Mouse (Mus musculus) intestine, postnatal 0 days (tissue): ENCODE results near the gene Cfl1. TPM values are rescaled to one million over a fixed set of nuclear protein-coding genes. Genes with fewer than 3 reads are reported as not detected.
A peak's percentile ranks its signal among the peaks of the same experiment; 100 is the strongest.

ENCODE experiments used
- ATAC-seq: fragments of 200-750 bp; cut with Nextera tagmentation; 2 replicates; pipeline ENCODE4 v1.8.0; 2017; ENCODE audit warnings: mild to moderate bottlenecking, moderate TSS enrichment, moderate library complexity
- H3K27ac ChIP-seq: fragments of 300-500 bp; sonication (generic); 2 replicates; pipeline ENCODE4 v1.5.1; 2014; ENCODE audit warnings: mild to moderate bottlenecking, low read depth, low read length, moderate library complexity
- H3K27me3 ChIP-seq: fragments of 300-500 bp; sonication (generic); replicated peaks from 2 replicates; pipeline ENCODE4 v1.6.1; 2014; ENCODE audit warnings: low read length, mixed read lengths; ENCODE audit not compliant: control insufficient read depth, insufficient read depth
- H3K36me3 ChIP-seq: fragments of 300-500 bp; sonication (generic); 2 replicates; pipeline ENCODE4 v1.6.1; 2014; ENCODE audit warnings: mild to moderate bottlenecking, moderate library complexity; ENCODE audit not compliant: control insufficient read depth, insufficient read depth
- H3K4me1 ChIP-seq: fragments of 300-500 bp; sonication (generic); replicated peaks from 2 replicates; pipeline ENCODE4 v1.6.1; 2014; ENCODE audit warnings: antibody characterized with exemption, low read length, mixed read lengths; ENCODE audit not compliant: control insufficient read depth, insufficient read depth
- H3K4me2 ChIP-seq: fragments of 300-500 bp; sonication (generic); replicated peaks from 2 replicates; pipeline ENCODE4 v1.6.1; 2014; ENCODE audit warnings: low read depth, mild to moderate bottlenecking, moderate library complexity
- H3K4me3 ChIP-seq: fragments of 300-500 bp; sonication (generic); 2 replicates; pipeline ENCODE4 v1.5.1; 2014; ENCODE audit warnings: low read depth, low read length
- H3K9ac ChIP-seq: fragments of 300-500 bp; sonication (generic); 2 replicates; pipeline ENCODE4 v1.6.1; 2014; ENCODE audit warnings: mild to moderate bottlenecking, low read depth, low read length
- H3K9me3 ChIP-seq: fragments of 300-500 bp; sonication (generic); 2 replicates; pipeline ENCODE4 v1.6.1; 2016; ENCODE audit warnings: mixed run types; ENCODE audit not compliant: control insufficient read depth
- CTCF ChIP-seq: sonication (generic); IDR thresholded peaks from 2 replicates; pipeline ENCODE4 v1.5.1; 2016; ENCODE audit warnings: low read depth, mild to moderate bottlenecking, control low read depth, antibody characterized with exemption, moderate library complexity
- WGBS: fragments of 180-500 bp; shearing (Covaris S2); extraction: QIAGEN DNeasy Blood & Tissue Kit; methylation state at CpG from one replicate; pipeline ENCODE4 v1.1.7; 2014; 5-methylcytosine and 5-hydroxymethylcytosine counted together
- polyA plus RNA-seq: library from polyadenylated mRNA; unstranded; fragments of >200 nt; fragmentation: Nextera tagmentation; extraction: Ambion mirVana; gene quantifications from 2 replicates; pipeline ENCODE4 v1.2.1, GENCODE M21; 2015

The Cfl1 gene
- polyA plus RNA-seq, 1 experiment from 2014 or later = 1,786 TPM

DNA sequence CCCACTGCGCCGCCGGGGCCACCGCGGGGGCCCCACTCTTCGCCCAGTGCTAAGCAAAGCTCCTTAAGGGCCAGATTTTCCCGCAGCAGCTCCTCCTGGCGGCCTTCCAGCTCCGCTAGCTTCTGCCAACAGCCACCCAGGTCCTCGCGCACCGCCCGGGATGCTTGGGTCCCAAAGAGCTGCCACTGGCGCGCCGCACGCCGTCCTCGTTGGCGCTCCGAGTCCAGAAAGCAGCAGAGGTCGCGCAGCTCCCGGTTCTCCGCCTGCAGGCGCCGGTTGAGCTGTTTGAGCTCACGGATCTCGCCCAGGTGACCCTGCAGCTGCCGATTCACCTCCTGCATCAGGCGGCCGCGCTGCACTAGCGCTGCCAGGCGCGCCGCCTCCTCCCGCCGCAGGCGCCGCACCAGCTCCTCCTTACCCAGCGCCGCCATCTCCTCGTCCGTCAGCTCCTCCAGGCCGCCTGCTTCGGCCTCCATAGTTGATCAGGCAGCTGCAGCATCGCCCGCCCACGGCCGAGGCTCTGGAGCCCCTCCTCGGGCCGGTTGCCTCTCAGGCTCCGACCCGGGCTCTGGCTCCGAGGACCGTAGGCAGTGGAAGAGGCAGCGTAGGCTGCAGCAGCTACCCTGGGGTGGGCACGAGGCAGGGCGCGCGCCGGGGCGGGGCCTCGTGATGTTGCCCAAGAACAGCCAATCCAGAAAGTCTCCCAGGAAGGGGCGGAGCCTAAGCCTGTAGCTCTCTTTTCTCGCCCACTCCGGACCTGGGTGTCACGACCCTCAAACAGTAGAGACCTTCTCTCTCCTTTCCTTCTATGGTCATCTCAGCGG is 33.1 kb upstream of the Cfl1 start:
- TF ChIP-seq CTCF = peak; percentile 54
- H3K27me3 ChIP-seq = no peaks in the 10 kb centered on the region
- peak overlapping the region; percentile 76 for H3K9ac ChIP-seq
- ATAC-seq = peak; percentile 74
- peak overlapping the region; percentile 84 for H3K27ac ChIP-seq
- H3K4me1 ChIP-seq = peaks cover 4% of the 10 kb centered on the region; the same call in 1 of the 2 replicates
- H3K4me3 ChIP-seq = peak overlapping the region; percentile 74
- H3K36me3 ChIP-seq = peaks cover 6% of the 10 kb centered on the region; the same call in 1 of the 2 replicates
- H3K4me2 ChIP-seq = peak overlapping the region; percentile 98
- WGBS = under 1% methylated on average over 67 of the region's 70 CpGs
- H3K9me3 ChIP-seq = no peaks in the 10 kb centered on the region

DNA sequence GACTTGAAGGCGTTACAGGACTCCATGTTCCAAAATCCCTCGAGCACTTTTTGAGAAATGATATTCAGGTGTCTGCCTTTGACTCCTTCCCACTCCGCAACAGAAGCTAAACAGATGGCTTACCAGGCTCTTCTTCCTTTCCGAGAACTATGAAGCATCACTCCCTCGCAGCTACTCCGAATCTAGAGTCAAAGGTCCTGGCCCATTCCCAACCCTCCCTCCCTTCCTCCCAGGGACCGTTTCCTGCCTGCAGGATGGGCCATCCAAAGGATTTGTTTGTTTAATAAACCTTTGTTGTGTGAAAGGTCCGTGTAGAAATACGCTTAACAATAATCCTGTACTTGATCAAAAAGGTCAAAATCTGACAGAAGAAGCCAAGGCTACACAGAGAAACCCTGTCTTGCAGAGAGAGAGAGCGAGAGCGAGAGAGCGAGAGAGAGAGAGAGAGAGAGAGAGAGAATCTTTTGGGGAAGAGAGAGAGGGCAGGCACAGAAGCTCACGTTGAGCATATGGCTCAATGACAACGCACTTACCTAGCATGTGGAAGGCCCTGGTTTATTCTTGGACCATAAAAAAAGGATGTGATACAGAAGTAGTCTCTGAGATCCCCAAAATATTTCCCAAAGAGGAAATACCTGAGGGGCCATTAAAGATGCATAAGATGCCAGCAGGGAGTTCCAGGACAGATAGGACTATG is 32.4 kb upstream of the Cfl1 start, which contains the start of gene Ccdc85b:
Gene Ccdc85b, minus strand, starts transcription at position 149 of the 697 bp plus-strand sequence.
- 11% methylated on average over 14 of the region's 14 CpGs for WGBS
- H3K9me3 ChIP-seq = no peaks in the 10 kb centered on the region
- peaks cover 4% of the 10 kb centered on the region; the same call in 1 of the 2 replicates for H3K4me1 ChIP-seq
- peak within 1 kb of the TSS; percentile 74 for H3K4me3 ChIP-seq
- peaks cover 12% of the 10 kb centered on the region for H3K36me3 ChIP-seq
- TF ChIP-seq CTCF = no peak
- H3K27me3 ChIP-seq = no peaks in the 10 kb centered on the region
- peak within 1 kb of the TSS; percentile 84 for H3K27ac ChIP-seq
- H3K4me2 ChIP-seq = peak within 1 kb of the TSS; percentile 98
- ATAC-seq = no peak
- H3K9ac ChIP-seq = peak within 1 kb of the TSS; percentile 76

DNA sequence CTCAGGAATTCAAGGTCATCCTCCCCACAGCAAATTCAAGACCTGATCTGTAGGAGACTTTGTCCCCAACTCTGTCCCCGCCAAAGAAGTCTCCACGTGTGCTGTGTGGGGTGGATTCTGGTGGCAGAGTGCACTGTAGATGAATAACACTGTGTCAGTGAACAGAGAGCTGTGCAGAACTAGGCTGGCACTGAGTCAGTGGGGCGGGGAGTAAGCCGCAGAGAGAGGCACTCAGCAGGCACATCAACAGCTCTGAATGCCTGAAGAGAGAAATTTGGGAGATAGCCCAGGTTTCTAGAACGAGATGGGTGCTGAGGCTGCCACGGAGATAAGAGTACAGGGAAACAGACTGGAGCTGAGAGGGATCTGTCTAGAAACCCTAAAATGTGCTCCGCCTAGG is 31.2 kb upstream of the Cfl1 start:
- peaks cover 21% of the 10 kb centered on the region for H3K36me3 ChIP-seq
- ATAC-seq = no peak
- H3K4me3 ChIP-seq = no peak overlapping the region
- no peak overlapping the region for H3K4me2 ChIP-seq
- no peaks in the 10 kb centered on the region for H3K27me3 ChIP-seq
- no peak for TF ChIP-seq CTCF
- no peaks in the 10 kb centered on the region for H3K9me3 ChIP-seq
- no peak overlapping the region for H3K9ac ChIP-seq
- peaks cover 4% of the 10 kb centered on the region; the same call in 1 of the 2 replicates for H3K4me1 ChIP-seq
- 59% methylated on average over 7 of the region's 7 CpGs for WGBS
- no peak overlapping the region for H3K27ac ChIP-seq

DNA sequence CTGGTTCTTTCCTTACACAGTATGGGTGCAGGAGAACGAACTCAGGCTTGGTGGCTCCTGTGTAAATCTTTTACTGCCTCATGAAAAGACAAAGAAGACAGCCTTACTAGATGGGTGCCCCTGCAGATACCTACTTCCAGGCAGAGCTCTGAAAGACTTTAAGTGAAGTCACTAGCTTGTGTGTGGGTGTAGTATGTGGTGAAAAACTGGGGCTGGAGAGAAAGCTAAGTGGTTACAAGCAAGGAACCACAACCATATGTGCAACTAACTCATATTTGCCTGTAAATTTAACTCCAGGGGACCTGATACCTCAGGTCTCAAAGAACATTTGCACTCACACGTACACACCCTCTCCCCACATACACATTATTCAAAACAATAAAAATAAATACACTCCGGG is 30.4 kb upstream of the Cfl1 start:
- no peaks in the 10 kb centered on the region for H3K9me3 ChIP-seq
- peak overlapping the region; percentile 80 for H3K4me3 ChIP-seq
- H3K36me3 ChIP-seq = peaks cover 23% of the 10 kb centered on the region
- 21% methylated on average over 3 of the region's 3 CpGs for WGBS
- no peak for ATAC-seq
- peaks cover 4% of the 10 kb centered on the region; the same call in 1 of the 2 replicates for H3K4me1 ChIP-seq
- H3K4me2 ChIP-seq = peak overlapping the region; percentile 88
- peak overlapping the region; percentile 78; the same call in 1 of the 2 replicates for H3K9ac ChIP-seq
- H3K27me3 ChIP-seq = no peaks in the 10 kb centered on the region
- no peak for TF ChIP-seq CTCF
- no peak overlapping the region for H3K27ac ChIP-seq

DNA sequence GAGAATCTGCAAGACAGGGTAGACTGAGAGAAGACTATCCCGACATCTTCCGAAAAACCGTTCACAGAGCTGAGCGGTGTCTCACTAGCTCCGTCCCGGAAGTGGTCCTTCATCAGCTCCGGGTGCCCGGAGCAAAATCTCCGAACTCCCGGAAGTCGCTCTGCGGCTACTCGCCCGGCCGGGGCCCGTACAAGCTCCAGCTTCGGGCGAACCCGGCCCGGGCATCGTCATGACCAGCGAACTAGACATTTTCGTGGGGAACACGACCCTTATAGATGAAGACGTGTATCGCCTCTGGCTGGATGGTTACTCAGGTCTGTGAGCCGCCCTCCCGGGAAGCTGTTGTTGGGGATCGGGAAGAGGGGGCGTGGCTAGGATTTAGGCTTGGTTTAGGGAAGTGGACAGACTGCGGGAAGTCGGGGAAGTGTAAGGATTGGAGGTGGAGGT is 29.8 kb upstream of the Cfl1 start, which contains the start of gene Fibp:
Gene Fibp, plus strand, starts transcription at position 151 of the 447 bp plus-strand sequence.
- TF ChIP-seq CTCF = no peak
- Histone ChIP-seq H3K27me3 (no peaks in the 10 kb centered on the region), H3K4me2 (peak within 1 kb of the TSS; percentile 88), H3K36me3 (peaks cover 29% of the 10 kb centered on the region), H3K9ac (peak within 1 kb of the TSS; percentile 78), H3K4me1 (peaks cover 4% of the 10 kb centered on the region; the same call in 1 of the 2 replicates), H3K4me3 (peak within 1 kb of the TSS; percentile 80), H3K27ac (peak within 1 kb of the TSS; percentile 46; the same call in 1 of the 2 replicates), H3K9me3 (no peaks in the 10 kb centered on the region)
- 0% methylated on average over 32 of the region's 32 CpGs for WGBS
- ATAC-seq = peak; percentile 69

DNA sequence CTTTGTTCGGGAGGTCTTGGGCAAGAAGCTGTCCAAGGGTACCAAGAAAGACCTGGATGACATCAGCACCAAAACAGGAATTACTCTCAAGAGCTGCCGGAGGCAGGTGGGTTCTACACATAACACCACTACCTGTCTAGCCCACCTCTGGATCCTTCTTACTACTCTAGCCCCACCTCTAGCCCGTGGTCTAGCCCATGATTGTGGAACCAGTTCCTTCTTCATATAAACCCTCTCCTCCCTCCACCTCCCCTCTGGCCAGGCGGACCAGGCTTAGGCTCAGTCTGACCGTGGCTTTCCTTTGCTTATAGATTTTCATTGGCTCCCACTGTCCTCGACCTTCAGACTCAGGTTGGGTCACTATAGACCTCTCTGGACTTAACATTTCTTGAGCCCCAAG is 28.8 kb upstream of the Cfl1 start:
- WGBS = 82% methylated on average over 6 of the region's 6 CpGs
- no peaks in the 10 kb centered on the region for H3K27me3 ChIP-seq
- no peak for ATAC-seq
- H3K9ac ChIP-seq = peak overlapping the region; percentile 78
- TF ChIP-seq CTCF = no peak
- H3K27ac ChIP-seq = no peak overlapping the region
- peak overlapping the region; percentile 80 for H3K4me3 ChIP-seq
- H3K4me1 ChIP-seq = peaks cover 4% of the 10 kb centered on the region; the same call in 1 of the 2 replicates
- peak overlapping the region; percentile 88 for H3K4me2 ChIP-seq
- peaks cover 38% of the 10 kb centered on the region for H3K36me3 ChIP-seq
- no peaks in the 10 kb centered on the region for H3K9me3 ChIP-seq
